Mouse (Mus musculus) B cell, adult 67 days (primary cell): ENCODE results near the gene Olfr750. TPM values are rescaled to one million over a fixed set of nuclear protein-coding genes. Genes with fewer than 3 reads are reported as not detected.

Source experiments
- total RNA-seq, 2 experiments: library from RNA; stranded (reverse); gene quantifications; 4 replicates each; pipeline ENCODE4 v1.2.4; 2023

Gene Olfr750
- not detected for total RNA-seq

DNA sequence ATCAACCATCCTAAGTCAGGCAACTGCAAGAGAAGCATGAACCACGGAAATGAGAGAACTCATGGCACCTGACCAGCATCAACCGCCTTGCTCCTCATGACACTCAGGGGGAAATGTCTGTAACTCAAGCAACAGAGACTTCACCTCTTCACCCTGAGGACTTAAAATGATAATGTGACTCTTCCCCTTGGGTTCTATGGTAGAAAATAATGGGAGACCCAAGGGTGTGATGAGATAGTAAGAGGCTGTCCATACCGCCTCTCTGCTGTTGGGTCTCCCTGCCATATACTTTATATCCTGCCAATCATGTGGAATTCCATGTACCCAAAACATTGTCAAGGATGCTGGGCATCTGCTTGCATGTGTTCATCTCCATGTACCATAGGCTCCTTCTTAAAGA is at the start of gene Olfr750:
Gene Olfr750, minus strand, starts transcription at position 101 of the 400 bp plus-strand sequence.

DNA sequence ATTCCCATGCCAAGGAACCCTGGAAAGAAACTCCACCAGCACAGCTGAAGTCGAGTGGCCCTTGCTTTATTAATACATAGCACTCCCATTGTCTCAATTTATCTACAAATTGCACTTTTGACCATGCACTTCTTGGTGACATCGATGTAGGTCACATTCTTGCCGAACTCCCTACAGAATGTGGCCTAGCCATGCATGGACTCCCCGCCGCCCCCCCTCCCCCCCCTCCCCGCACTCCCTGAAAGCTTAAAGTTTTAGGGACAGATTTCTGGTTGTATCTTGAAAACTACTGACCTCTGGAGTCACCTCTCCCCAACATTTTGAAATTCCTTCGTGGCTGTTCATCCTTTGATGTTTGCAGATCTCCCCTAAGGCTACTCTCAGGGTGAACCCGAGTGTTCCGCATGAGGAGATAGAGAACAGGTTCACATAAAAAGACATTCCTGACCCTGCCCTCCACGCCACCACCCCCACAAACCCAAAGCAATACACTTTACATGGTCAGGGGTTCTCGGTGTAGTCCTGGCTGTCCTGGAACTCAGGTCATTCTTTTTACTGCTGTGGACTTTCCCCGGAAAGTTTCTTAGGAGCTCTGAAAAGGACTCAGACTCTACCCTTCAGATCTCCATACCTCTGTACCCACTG is 39.8 kb upstream of the Olfr750 start, which contains the start of gene Eddm3b:
Gene Eddm3b, plus strand, starts transcription at position 511 of the 645 bp plus-strand sequence.

DNA sequence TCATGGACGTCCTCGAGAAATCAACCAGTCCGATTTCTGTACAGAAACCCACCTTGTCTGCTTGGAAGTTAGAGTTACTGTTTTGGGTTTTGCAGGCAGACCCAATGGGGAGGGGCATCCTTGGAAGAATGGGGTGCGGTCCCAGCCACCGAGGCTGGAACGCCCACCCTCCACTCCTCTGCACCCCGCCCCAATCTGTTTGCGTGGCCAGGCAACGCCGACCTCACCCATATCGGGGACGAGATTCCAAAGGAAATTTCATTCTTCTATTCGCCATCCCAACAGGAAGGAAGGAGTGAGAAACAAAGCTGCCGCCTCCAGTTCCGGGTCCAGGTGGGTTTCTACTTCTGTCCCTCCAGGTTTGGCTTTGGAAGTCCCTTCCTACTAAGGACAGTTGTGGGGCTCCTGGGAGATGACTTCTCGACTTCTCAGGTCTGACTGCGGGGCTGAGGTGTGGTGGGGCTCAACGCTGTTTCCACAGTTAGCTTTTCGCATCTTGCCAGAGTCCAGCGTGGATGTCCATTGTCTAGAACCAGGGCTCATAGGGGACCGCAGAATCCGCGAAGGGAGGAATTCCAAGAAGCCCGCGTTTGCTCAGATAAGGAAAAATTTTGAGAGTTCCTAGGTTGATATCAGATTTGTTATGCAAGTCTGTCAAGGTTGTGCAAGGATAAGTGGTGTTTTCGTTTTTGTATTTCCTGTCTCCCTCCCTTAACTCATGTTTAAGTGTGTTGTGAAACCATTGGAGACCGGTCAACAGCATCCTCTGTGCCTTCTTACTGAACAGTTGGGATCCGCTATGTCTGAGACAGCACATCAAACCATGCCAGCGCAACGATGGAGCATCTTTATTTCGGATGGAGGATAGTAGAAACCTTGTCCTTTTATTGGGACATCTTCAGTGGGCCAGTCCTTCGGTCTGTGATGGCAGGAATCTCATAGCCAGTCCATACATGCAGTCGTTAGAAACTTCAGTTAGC is 17.0 kb upstream of the Olfr750 start, which contains the start of the genes Rnase4 and Ang:
Gene Rnase4, plus strand, starts transcription at position 157 of the 980 bp plus-strand sequence.
Gene Ang, plus strand, starts transcription at position 230 of the 980 bp plus-strand sequence.

DNA sequence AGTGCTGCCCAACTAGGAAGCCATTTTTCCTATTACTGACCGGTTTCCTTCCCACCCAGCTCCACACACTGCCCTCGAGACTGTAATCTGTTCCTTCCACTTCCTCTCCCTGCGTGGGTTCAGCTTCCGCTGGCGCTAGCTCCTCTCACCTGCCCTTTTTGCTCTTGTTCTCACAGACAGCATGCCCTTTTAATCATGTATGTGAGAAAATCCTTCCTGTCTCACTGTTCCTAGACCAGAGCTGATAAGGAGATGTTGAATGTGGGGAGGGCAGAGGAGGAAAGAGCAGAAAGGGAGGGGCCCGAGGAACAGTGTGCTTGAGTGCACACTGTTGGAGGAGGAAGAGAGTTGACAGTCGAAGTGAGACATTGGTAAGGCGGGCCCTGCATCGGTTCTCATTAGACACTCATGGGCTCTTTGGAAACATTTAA is 16.8 kb downstream of the Olfr750 start, which contains the start of gene Rnase12:
Gene Rnase12, minus strand, starts transcription at position 261 of the 431 bp plus-strand sequence.

DNA sequence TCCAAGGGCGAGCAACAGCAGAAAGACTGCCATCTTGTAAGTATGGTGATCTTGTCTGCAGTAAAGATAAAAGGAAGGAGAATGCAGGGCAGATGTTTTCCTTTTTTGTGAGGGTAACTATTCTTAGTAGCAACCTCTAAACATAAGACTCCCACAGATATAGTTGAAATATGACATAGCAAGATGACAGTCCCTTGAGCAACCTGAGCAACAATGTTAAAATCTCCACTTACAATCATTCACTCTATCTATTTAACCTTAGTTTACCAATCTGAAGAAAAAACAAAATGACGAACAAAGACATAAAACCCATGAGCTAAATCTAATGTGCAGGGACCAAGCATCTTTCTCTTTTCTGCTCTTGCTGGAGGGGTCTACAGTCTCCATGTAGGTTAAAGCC is 24.2 kb downstream of the Olfr750 start, which contains the start of gene Rnase11:
Gene Rnase11, minus strand, starts transcription at position 101 of the 400 bp plus-strand sequence.

DNA sequence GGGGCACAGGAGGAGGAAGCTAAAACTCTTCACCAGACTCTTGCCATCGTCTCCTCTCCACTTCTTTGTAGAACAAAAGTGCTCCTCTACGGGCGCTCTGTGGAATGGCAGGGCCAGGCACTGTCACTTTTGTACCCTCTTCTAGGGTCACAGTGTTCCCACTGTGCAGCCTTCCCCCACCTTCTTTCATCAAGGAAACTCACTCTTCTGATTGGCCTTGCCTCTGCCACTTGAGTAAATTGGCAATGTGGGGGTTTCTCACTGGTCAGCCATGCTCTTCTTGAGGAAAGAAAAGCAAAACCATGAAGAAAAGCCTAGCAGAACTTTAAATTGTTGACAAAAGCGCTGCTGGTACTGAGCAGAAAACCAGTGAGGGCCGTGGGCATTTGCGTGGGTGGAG is 32.5 kb downstream of the Olfr750 start, which contains the start of gene Rnase9:
Gene Rnase9, minus strand, starts transcription at position 101 of the 400 bp plus-strand sequence.

Other genes starting within 250 kb of the Olfr750 start
- gene Tep1, start 203.9 kb downstream of the Olfr750 start, total RNA-seq: 10 to 100 TPM; 51.1 to 62.5 TPM
- not detected for gene Klhl33, start 176.9 kb downstream of the Olfr750 start, total RNA-seq
- gene Osgep, start 149.5 kb downstream of the Olfr750 start, total RNA-seq: 10 to 100 TPM; 49.9 to 57.8 TPM
- 10 to 100 TPM; 45.1 to 50.3 TPM for gene Apex1, start 149.5 kb downstream of the Olfr750 start, total RNA-seq
- 100 to 1,000 TPM; 183 to 202 TPM for gene Pip4p1, start 143.6 kb downstream of the Olfr750 start, total RNA-seq
- gene Pnp, start 143.4 kb downstream of the Olfr750 start, total RNA-seq: 10 to 100 TPM; 29.7 to 39.1 TPM
- gene Gm49342, start 129.9 kb downstream of the Olfr750 start, total RNA-seq: 10 to 100 TPM; 25.6 to 26.2 TPM
- 1 to 10 TPM; 1.2 to 1.9 TPM for gene Pnp2, start 118.4 kb downstream of the Olfr750 start, total RNA-seq
- gene Rnase10, start 66.7 kb downstream of the Olfr750 start, total RNA-seq: not detected
- gene Rnase9, start 32.6 kb downstream of the Olfr750 start, total RNA-seq: not detected
- gene Rnase11, start 24.3 kb downstream of the Olfr750 start, total RNA-seq: not detected
- gene Rnase12, start 16.8 kb downstream of the Olfr750 start, total RNA-seq: 1 to 10 TPM; 1.5 to 1.8 TPM
- under 1 TPM; 0.49 to 0.65 TPM for gene Rnase4, start 16.6 kb upstream of the Olfr750 start, total RNA-seq
- gene Ang, start 16.7 kb upstream of the Olfr750 start, total RNA-seq: under 1 TPM in 1 of 2 experiments, not detected in 1; 0.83 TPM
- not detected for gene Eddm3b, start 40.0 kb upstream of the Olfr750 start, total RNA-seq
- 100 to 1,000 TPM; 134 to 155 TPM for gene Rnase6, start 49.5 kb upstream of the Olfr750 start, total RNA-seq
- gene Rnase1, start 72.3 kb upstream of the Olfr750 start, total RNA-seq: not detected
- not detected for gene Rnase2b, start 87.8 kb upstream of the Olfr750 start, total RNA-seq
- not detected for gene Ang2, start 124.7 kb upstream of the Olfr750 start, total RNA-seq
- not detected for gene Ear14, start 129.0 kb upstream of the Olfr750 start, total RNA-seq
- not detected for gene Rnase2a, start 181.7 kb upstream of the Olfr750 start, total RNA-seq